Mouse (Mus musculus) heart, adult 2 months (tissue): ENCODE data around the gene Mfsd4a.

Experiments
- EP300 ChIP-seq: fragments of 200-500 bp; IDR thresholded peaks from 2 replicates; pipeline ENCODE4 v1.6.1; 2011; ENCODE audit warnings: low read depth, low read length, control low read depth; ENCODE audit not compliant: insufficient read depth
- POLR2A ChIP-seq: fragments of 200-500 bp; IDR thresholded peaks from 2 replicates; pipeline ENCODE4 v1.6.1; 2011; ENCODE audit warnings: mild to moderate bottlenecking, low read depth, low read length, control low read depth; ENCODE audit not compliant: insufficient read depth

DNA sequence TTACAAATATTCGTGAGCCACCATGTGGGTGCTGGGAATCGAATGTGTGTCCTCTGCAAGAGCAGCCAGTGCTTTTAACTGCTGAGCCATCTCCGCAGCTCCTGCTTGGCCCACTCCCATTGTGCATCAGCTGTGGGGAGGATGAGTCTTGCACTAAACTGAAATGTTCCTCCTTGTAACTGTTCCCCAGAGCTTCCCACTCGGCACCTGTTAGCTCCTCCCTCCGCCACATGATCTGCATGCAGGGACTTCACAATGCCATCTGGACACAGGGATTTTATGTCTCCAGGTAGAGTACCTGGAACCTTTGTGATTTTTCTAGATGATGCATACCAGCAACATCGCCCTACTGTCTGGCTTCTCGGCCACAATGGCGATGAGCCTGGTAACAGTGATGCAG lies 1.6 kb upstream of the Mfsd4a start:
- TF ChIP-seq EP300 (no peak), POLR2A (no peak)
